Mouse (Mus musculus): Measurements from ENCODE around the gene Coro1c. TPM values are rescaled to one million over a fixed set of nuclear protein-coding genes. Genes with fewer than 3 reads are reported as not detected.

Coro1c gene
- total RNA-seq, 2 experiments from 2014 or later = 34.3 to 37.5 TPM

GRCm38 (mm10) chr5:113889181-113889906, 19.2 kb downstream of the Coro1c start:
- DNase-seq = no peak
- intact Hi-C loops (cut with DNase I) = loop anchor here (2.0 kb wide), 1 partner anchor 33 kb away; no protein-coding TSS in a partner anchor

GRCm38 (mm10) chr5:113888186-113888795, 20.3 kb downstream of the Coro1c start:
- intact Hi-C loops (cut with DNase I) = loop anchor here (2.0 kb wide), 1 partner anchor 31 kb away; no protein-coding TSS in a partner anchor

GRCm38 (mm10) chr5:113887132-113887531, 21.4 kb downstream of the Coro1c start:
- intact Hi-C loops (cut with DNase I) = loop anchor here (2.0 kb wide), 1 partner anchor 14 kb away; no protein-coding TSS in a partner anchor
- DNase-seq = peak; percentile 62

More at GRCm38 (mm10) chr5:113888186-113888795, 20.3 kb downstream of the Coro1c start:
- no peak for DNase-seq

GRCm38 (mm10) chr5:113885623-113886022, 22.9 kb downstream of the Coro1c start:
- intact Hi-C loops (cut with DNase I) = loop anchor here (2.0 kb wide), 1 partner anchor 13 kb away; no protein-coding TSS in a partner anchor

GRCm38 (mm10) chr5:113884750-113885149, 23.8 kb downstream of the Coro1c start:
- intact Hi-C loops (cut with DNase I) = no loop called here
- DNase-seq = no peak

More at GRCm38 (mm10) chr5:113885623-113886022, 22.9 kb downstream of the Coro1c start:
- DNase-seq = no peak

- intact Hi-C loops (cut with DNase I) = no loop called here
- no peak for DNase-seq
Observed at GRCm38 (mm10) chr5:113883384-113883771, 25.2 kb downstream of the Coro1c start.

GRCm38 (mm10) chr5:113882566-113883383, 25.8 kb downstream of the Coro1c start:
- intact Hi-C loops (cut with DNase I) = no loop called here
- DNase-seq = no peak

GRCm38 (mm10) chr5:113881136-113881535, 27.4 kb downstream of the Coro1c start:
- intact Hi-C loops (cut with DNase I) = no loop called here
- DNase-seq = no peak

- intact Hi-C loops (cut with DNase I) = no loop called here
- no peak for DNase-seq
Observed at GRCm38 (mm10) chr5:113878943-113879617, 29.5 kb downstream of the Coro1c start.

- intact Hi-C loops (cut with DNase I) = no loop called here
- no peak for DNase-seq
Observed at GRCm38 (mm10) chr5:113877565-113877964, 31.0 kb downstream of the Coro1c start.

GRCm38 (mm10) chr5:113876176-113876575, 32.4 kb downstream of the Coro1c start:
- intact Hi-C loops (cut with DNase I) = no loop called here
- no peak for DNase-seq

GRCm38 (mm10) chr5:113875625-113876024, 32.9 kb downstream of the Coro1c start:
- no peak for DNase-seq
- intact Hi-C loops (cut with DNase I) = no loop called here

- intact Hi-C loops (cut with DNase I) = no loop called here
- DNase-seq = no peak
Observed at GRCm38 (mm10) chr5:113874063-113875024, 34.2 kb downstream of the Coro1c start.

- DNase-seq = peak; percentile 63 to 67
- intact Hi-C loops (cut with DNase I) = loop anchor here (2.0 kb wide), 2 partner anchors 14 to 34 kb away; no protein-coding TSS in a partner anchor
Observed at GRCm38 (mm10) chr5:113872936-113873912, 35.3 kb downstream of the Coro1c start.

- no peak for DNase-seq
- intact Hi-C loops (cut with DNase I) = loop anchor here (2.0 kb wide), 2 partner anchors 15 to 35 kb away; no protein-coding TSS in a partner anchor
Observed at GRCm38 (mm10) chr5:113871903-113872548, 36.5 kb downstream of the Coro1c start.

- DNase-seq = no peak
- intact Hi-C loops (cut with DNase I) = no loop called here
Observed at GRCm38 (mm10) chr5:113870393-113871040, 38.0 kb downstream of the Coro1c start.

- intact Hi-C loops (cut with DNase I) = no loop called here
- DNase-seq = peak; percentile 72 to 82
Observed at GRCm38 (mm10) chr5:113869132-113869531, 39.4 kb downstream of the Coro1c start.
